Mouse (Mus musculus): Measurements from ENCODE around the gene H1foo. TPM values are rescaled to one million over a fixed set of nuclear protein-coding genes. Genes with fewer than 3 reads are reported as not detected.

H1foo gene
- total and polyA plus RNA-seq, 3 experiments: not detected

DNA sequence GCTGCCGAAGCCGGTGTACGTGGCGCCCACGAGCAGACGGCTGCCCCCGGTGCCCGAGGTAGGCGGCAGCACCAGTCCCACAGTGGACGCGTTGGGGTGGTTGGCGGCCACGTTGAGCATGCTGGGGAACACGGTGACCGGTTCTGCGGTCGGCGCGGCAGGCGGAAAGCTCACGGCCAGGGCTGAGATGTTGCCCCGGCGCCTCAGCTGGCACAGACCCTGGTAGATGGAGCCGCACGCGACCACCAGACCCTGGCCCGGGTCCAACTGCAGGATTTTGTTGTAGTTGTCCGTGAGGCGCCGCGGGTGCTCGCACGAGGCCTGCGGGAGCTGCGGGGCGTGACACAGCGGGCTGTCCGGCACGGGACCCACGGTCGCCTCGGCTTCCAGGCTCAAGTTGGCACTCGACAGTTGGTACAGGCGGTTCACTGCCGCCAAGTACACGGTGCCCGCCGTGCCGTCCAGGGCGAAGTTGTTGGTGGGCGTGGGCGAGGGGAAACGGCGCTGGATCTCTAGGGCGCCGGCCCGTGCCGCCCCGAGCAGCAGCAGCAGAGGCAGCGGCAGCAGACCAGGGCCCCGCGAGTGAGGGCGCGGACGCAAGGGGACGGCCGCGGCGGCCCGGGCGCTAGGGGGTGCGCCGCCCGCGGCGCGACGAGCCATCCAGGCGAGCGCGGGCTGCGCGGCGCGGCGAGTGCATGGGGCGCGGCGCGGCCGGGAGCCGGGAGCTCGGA, 49.6 kb downstream of the H1foo start:
- TF ChIP-seq MEF2A (IDR thresholded peaks at IDR 0.05; ENCODE audit: extremely low read depth, insufficient replicate concordance, low read depth, low read length, poor library complexity, severe bottlenecking): no peak
- peak in 1 of 3 experiments; percentile 6; a peak in 1 of 6 replicates for TF ChIP-seq CTCF (IDR thresholded peaks at IDR 0.05 in 2 of 3, conservative IDR thresholded peaks at IDR 0.05 in 1 of 3; ENCODE audit: control insufficient read depth in 1 of 3, insufficient read depth in 1 of 3, low read depth in 2 of 3, low read length in 3 of 3, poor library complexity in 1 of 3, severe bottlenecking in 1 of 3)
- Histone ChIP-seq H3K9me3 (replicated peaks; ENCODE audit: insufficient read depth, low read length) (no peaks in the 10 kb centered on the region), H3K4me1 (ENCODE audit: control insufficient read depth in 1 of 2, insufficient read depth in 2 of 2, low read length in 2 of 2) (peaks cover 3 to 17% of the 10 kb centered on the region in 2 experiments), H3K27me3 (ENCODE audit: control insufficient read depth in 1 of 2, insufficient read depth in 2 of 2, low read length in 2 of 2) (no peaks in the 10 kb centered on the region), H3K4me3 (ENCODE audit: control insufficient read depth in 1 of 2, insufficient read depth in 1 of 2, low read depth in 2 of 2, low read length in 2 of 2) (peak overlapping the region; percentile 83 to 89), H3K36me3 (ENCODE audit: control insufficient read depth in 1 of 2, insufficient read depth in 2 of 2, low read length in 2 of 2) (peaks cover 0 to 7% of the 10 kb centered on the region in 2 experiments; a peak in 2 of 4 replicates), H3K9ac (ENCODE audit: control insufficient read depth, low read depth, low read length, poor library complexity, severe bottlenecking) (peak overlapping the region; percentile 79), H3K79me2 (ENCODE audit: control insufficient read depth, insufficient read depth, low read length, poor library complexity) (peaks cover 2% of the 10 kb centered on the region; the same call in 1 of the 2 replicates), H3K27ac (ENCODE audit: control insufficient read depth, low read depth, low read length) (no peak overlapping the region; the same call in 1 of the 2 replicates)
- no peak for DNase-seq (ENCODE audit: low read depth, low spot score)

DNA sequence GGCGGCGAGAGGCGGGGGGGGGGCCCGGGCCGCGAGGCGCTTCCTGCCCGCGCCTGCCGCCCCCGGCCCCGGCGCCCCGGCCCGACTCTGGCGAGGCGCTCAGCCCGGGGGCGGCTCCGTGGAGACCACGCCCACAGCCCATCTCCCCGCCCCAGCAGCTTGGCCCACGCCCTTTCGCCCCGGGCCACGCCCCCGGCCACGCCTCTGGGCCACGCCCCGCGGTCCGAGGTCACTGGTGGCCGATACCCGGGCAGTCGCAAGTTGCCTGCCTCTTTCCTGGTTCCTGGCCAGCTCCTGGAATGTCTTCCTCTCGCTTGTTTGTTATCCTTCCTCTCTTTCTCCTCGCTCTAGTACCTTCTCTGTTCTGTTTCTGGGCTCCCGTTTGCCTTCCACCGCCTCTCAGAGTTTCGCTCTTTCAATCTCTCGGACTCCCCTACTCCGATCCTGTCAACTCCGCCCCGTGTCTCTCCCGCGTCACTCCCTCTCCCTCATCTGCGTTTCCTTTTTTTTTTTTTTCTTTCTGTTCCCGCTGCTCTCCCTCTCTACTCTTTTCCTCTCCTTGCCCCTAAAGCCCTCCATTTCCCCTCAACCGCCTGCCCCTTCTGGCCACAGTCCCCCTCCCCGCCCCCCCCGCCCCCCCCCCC, 50.3 kb downstream of the H1foo start, which contains the start of gene Plxnd1:
Gene Plxnd1 (minus strand): TSS at position 129 of the 644 bp plus-strand sequence.
- Histone ChIP-seq H3K27ac (ENCODE audit: control insufficient read depth, low read depth, low read length) (peak within 1 kb of the TSS; percentile 36), H3K4me3 (ENCODE audit: control insufficient read depth in 1 of 2, insufficient read depth in 1 of 2, low read depth in 2 of 2, low read length in 2 of 2) (peak within 1 kb of the TSS; percentile 87 to 100), H3K9me3 (replicated peaks; ENCODE audit: insufficient read depth, low read length) (no peaks in the 10 kb centered on the region), H3K4me1 (ENCODE audit: control insufficient read depth in 1 of 2, insufficient read depth in 2 of 2, low read length in 2 of 2) (peaks cover 3 to 20% of the 10 kb centered on the region in 2 experiments), H3K27me3 (ENCODE audit: control insufficient read depth in 1 of 2, insufficient read depth in 2 of 2, low read length in 2 of 2) (no peaks in the 10 kb centered on the region), H3K79me2 (ENCODE audit: control insufficient read depth, insufficient read depth, low read length, poor library complexity) (peaks cover 2% of the 10 kb centered on the region; the same call in 1 of the 2 replicates), H3K9ac (ENCODE audit: control insufficient read depth, low read depth, low read length, poor library complexity, severe bottlenecking) (peak within 1 kb of the TSS; percentile 79), H3K36me3 (ENCODE audit: control insufficient read depth in 1 of 2, insufficient read depth in 2 of 2, low read length in 2 of 2) (peaks cover 0 to 7% of the 10 kb centered on the region in 2 experiments; a peak in 2 of 4 replicates)
- peak; percentile 91 for DNase-seq (ENCODE audit: low read depth, low spot score)
- 0 out of 2 replicates have a peak, but pooled peaks have one; percentile 18 for TF ChIP-seq TCF12 (IDR thresholded peaks at IDR 0.05; ENCODE audit: low read depth, low read length)
- no peak for TF ChIP-seq GATA1 (IDR thresholded peaks at IDR 0.05; ENCODE audit: low read depth, low read length)
- no peak for TF ChIP-seq JUND (IDR thresholded peaks at IDR 0.05; ENCODE audit: low read depth, low read length)
- TF ChIP-seq CHD2 (IDR thresholded peaks at IDR 0.05; ENCODE audit: low read length): no peak
- no peak for TF ChIP-seq USF1 (IDR thresholded peaks at IDR 0.05; ENCODE audit: low read depth, low read length)
- no peak for TF ChIP-seq POLR2AphosphoS5 (IDR thresholded peaks at IDR 0.05; ENCODE audit: borderline replicate concordance, low read depth, low read length)
- no peak; the same call in none of the 2 replicates for TF ChIP-seq MXI1 (IDR thresholded peaks at IDR 0.05; ENCODE audit: low read depth, low read length)
- TF ChIP-seq MYB (IDR thresholded peaks at IDR 0.05; ENCODE audit: low read depth, low read length): no peak
- TF ChIP-seq ETS1 (IDR thresholded peaks at IDR 0.05; ENCODE audit: low read depth, low read length): no peak
- TF ChIP-seq MEF2A (IDR thresholded peaks at IDR 0.05; ENCODE audit: extremely low read depth, insufficient replicate concordance, low read depth, low read length, poor library complexity, severe bottlenecking): no peak
- no peak for TF ChIP-seq CTCF (IDR thresholded peaks at IDR 0.05 in 2 of 3, conservative IDR thresholded peaks at IDR 0.05 in 1 of 3; ENCODE audit: control insufficient read depth in 1 of 3, insufficient read depth in 1 of 3, low read depth in 2 of 3, low read length in 3 of 3, poor library complexity in 1 of 3, severe bottlenecking in 1 of 3)
- no peak for TF ChIP-seq USF2 (IDR thresholded peaks at IDR 0.05; ENCODE audit: borderline replicate concordance in 1 of 2, insufficient read depth in 1 of 2, low read depth in 1 of 2, low read length in 2 of 2)
- no peak for TF ChIP-seq ELF1 (IDR thresholded peaks at IDR 0.05; ENCODE audit: low read depth, low read length)
- no peak for TF ChIP-seq TAL1 (IDR thresholded peaks at IDR 0.05; ENCODE audit: low read length)
- TF ChIP-seq ZNF384 (IDR thresholded peaks at IDR 0.05; ENCODE audit: low read depth, low read length): peak; percentile 91
- TF ChIP-seq MAFK (IDR thresholded peaks at IDR 0.05; ENCODE audit: borderline replicate concordance, low read depth, low read length): no peak
- no peak for TF ChIP-seq RCOR1 (IDR thresholded peaks at IDR 0.05; ENCODE audit: low read depth, low read length)
- TF ChIP-seq MYC (IDR thresholded peaks at IDR 0.05; ENCODE audit: low read depth, low read length): no peak
- no peak for TF ChIP-seq POLR2A (IDR thresholded peaks at IDR 0.05; ENCODE audit: control insufficient read depth in 1 of 2, insufficient read depth in 1 of 2, low read depth in 1 of 2, low read length in 2 of 2, poor library complexity in 1 of 2)
- no peak for TF ChIP-seq UBTF (IDR thresholded peaks at IDR 0.05; ENCODE audit: borderline replicate concordance, insufficient read depth, low read depth, low read length)
- TF ChIP-seq ZKSCAN1 (IDR thresholded peaks at IDR 0.05; ENCODE audit: low read depth, low read length): no peak
- TF ChIP-seq KAT2A (conservative IDR thresholded peaks at IDR 0.05; ENCODE audit: low read depth, low read length): no peak
- 0 out of 2 replicates have a peak, but pooled peaks have one; percentile 38 for TF ChIP-seq SIN3A (IDR thresholded peaks at IDR 0.05; ENCODE audit: low read length)
- no peak for TF ChIP-seq MAX (IDR thresholded peaks at IDR 0.05; ENCODE audit: low read length)
- no peak for TF ChIP-seq SMC3 (IDR thresholded peaks at IDR 0.05; ENCODE audit: low read depth, low read length)
- no peak for TF ChIP-seq EP300 (IDR thresholded peaks at IDR 0.05; ENCODE audit: low read depth in 1 of 2, low read length in 2 of 2)
- TF ChIP-seq RAD21 (IDR thresholded peaks at IDR 0.05; ENCODE audit: low read depth, low read length): no peak
- no peak for TF ChIP-seq GABPA (IDR thresholded peaks at IDR 0.05; ENCODE audit: low read depth, low read length)
